Mouse (Mus musculus): ENCODE measurements at regions not wholly inside any gene's neighbourhood (a gene's known extent, or its start where the extent isn't known, plus 50 kb on each side); places are given as distances from the start of the nearest gene placed in this dataset.
"Not testable (repeated sequence)": the region's sequence is repeated elsewhere in the genome, so short reads cannot be mapped to it uniquely, and the experiment has no call there.

- no peak for DNase-seq
Measured at GRCm38 (mm10) chr16:20854696-20855213, 120.4 kb upstream of the Thpo start.

DNA sequence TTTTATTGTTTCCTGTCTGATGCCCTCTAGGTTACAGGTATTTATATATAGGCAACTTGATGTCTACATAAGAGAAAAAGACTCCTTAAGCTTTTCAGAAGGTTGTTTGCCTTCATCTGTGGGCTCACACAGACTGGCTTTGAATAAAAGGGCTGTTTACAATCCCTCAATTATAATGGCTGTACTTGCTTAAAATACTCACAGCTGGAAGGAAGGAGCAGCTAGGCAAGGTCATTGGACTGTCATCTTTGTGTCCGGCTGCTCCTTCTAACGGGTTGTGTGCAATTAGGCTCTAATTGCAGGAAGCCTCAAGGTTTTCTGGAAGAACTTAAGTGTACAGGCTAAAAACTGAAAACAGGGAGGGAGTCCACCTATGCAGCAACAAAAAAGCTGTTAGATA lies 103.8 kb upstream of the Thpo start:
- no peak for DNase-seq

DNA sequence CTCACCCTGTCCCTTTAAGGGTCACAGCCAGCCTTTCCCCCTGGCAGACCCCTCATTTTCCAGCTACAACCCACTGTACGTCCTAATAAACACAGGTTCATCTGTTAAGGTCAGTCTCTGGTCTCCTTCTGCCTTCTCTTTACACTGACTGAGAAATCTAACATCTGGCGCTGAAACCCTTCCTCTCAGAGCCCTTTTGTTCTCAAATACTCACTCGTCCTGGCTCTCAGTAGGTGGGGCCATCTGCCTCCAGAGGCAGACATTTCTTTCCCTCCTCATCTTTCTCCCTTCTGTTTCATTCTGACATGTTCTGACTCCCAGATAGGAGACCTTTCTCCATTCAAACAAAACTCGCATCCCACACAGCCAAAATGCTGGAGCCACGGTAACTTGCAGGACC lies 102.6 kb upstream of the Thpo start:
- DNase-seq: no peak

DNA sequence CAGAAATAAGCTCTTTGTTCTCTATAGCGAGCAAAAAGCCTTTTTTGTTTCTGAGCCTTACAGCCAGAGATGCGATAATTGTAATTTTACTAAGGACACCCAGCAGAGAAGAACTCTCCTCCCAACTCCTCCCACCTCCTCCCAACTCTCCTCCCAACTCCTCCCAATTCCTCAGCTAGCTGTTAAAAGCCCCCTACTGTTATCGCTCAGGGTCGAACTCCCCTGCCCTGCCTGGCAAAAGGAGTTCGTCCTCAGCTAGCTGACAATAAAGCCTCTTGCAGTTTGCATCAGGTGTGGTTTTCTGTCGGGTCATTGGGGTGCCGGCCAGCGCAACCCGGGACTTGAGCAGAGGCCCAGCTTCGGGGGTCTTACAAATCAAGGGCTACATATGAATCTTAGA lies 99.5 kb upstream of the Thpo start:
- DNase-seq: not testable (repeated sequence)

GRCm38 (mm10) chr16:20833301-20833700 lies 99.0 kb upstream of the Thpo start:
- no peak for DNase-seq

DNA sequence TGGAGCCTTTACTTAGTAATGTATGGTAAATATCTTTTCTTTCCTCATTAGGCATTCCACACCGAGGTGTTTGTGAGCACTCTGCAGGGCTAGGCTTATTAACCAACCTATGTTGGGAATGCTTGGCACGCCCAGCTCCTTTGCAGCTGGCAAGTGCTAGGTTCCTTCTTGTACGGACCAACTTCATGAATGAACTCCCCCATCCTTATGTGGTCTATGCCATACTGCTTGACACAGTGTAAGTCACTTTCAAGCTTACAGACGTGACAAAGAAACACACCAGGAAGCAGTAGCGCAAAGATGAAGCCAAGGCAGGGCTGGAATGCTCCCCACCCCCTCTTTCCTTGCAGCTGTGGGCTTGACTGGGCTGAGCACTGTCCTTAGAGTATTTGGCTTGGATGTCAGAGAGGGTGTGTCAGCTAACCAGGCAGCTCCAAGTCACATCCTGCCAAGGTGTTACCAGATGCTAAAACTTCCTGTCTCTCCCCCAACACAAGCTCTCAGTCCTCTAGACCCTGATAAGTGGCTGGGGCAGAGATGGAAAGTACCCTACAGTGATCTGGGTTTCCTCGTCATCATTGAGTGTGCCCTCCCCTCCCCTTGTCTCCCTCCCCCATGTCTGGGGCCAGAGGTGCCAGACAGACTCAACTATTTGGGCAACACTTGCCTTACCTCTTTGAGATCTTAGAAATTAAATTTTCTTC lies 95.6 kb upstream of the Thpo start:
- no peak for DNase-seq

DNA sequence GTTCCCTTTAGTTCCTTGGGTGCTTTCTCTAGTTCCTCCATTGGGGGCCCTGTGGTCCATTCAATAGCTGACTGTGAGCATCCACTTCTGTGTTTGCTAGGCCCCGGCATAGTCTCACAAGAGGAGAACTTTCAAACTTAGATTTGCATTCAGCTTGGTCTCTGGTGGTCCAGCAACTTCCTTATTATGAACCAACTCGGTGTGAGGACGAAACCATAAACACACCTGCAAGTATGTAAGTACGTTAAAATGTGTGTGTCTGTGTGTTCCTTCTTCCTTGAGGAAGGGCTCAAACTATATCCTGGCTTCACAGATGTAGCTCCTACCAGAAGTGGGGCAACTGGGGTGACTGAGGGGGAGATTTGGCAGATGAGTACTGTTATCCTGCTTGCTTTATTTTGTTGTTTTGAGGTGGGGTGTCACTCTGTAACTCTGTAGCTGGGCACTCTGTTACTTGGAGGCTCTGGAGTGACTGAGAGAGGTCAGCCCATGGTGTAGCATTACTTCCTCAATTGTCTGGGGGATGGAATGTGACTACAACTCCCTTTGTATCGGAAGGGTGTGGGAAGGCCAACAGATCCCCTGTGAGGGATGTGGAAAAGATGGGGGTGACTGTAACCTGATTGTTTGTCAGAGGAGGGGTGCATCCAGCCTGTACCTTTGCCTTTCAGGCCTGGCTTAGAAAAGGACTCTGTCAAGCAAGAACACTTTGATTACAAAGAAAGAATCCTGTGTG lies 94.9 kb upstream of the Thpo start:
- DNase-seq: no peak

- no peak for DNase-seq
Measured at GRCm38 (mm10) chr16:20824226-20824625, 89.9 kb upstream of the Thpo start.

GRCm38 (mm10) chr16:20820939-20821338 lies 86.6 kb upstream of the Thpo start:
- DNase-seq: no peak

DNA sequence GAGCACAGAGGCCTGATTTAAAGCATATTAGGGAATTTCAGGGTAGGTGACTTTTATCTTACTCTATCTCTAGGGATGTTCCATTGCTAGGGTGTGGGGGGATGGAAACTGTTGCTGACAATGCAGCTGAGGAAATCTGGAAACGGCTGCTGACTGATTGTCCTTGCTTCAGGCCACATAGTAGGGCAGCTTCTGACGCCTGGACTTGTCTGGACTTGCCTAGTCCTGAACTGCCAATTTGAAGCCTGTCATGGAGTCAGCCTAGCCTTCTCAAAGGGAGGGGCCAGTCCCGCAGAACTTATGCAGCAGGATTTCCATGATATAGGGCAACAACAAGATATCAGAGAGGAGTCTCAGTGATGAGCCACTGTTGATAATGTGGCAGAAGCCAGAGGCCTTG lies 85.3 kb upstream of the Thpo start:
- DNase-seq: no peak

GRCm38 (mm10) chr16:20818711-20819189 lies 84.4 kb upstream of the Thpo start:
- DNase-seq: no peak

GRCm38 (mm10) chr16:20814976-20815375 lies 80.7 kb upstream of the Thpo start:
- DNase-seq: no peak

DNA sequence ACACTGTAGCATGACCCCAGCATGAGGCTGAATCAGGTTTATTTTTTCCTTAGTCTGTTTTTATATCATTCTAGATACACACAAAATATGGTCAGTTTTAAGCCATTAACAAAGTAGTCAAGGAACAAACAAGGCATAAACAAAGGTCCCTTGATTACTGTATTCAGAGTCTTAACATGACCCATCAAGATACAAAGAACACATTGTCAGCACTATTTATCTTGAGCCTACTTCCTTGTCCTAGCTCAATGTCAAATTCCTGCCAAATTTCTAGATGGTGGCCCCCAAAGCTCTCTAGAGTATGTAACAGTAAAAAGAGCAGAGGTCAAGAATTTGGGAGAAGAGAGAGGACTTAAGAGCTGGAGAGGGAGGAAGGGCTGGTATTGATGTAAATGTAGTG lies 79.9 kb upstream of the Thpo start:
- no peak for DNase-seq

- DNase-seq: not testable (repeated sequence)
Measured at GRCm38 (mm10) chr16:20812025-20812424, 77.7 kb upstream of the Thpo start.

- DNase-seq: no peak
Measured at GRCm38 (mm10) chr16:20810322-20810721, 76.0 kb upstream of the Thpo start.

- no peak for DNase-seq
Measured at GRCm38 (mm10) chr16:20808263-20808662, 74.0 kb upstream of the Thpo start.

DNA sequence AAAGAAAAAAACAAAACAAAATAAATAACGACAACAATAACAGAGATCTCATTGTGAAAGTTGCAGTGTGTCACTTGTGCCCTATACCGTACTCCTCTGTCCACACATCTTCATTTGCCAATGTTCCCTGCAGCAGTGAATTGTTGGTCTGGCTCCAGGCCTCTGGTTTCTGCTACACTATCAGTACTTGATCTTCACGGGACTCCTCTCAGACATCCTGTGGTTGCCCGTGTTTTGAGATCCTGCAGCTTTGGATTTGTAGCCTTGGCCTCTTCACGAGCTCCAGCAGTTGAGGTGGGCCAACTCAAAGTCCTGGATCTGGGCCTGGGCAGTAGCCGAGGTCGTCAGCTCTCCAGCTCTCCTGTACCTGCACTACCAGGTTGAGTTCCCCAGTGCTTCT lies 72.4 kb upstream of the Thpo start:
- no peak for DNase-seq

GRCm38 (mm10) chr16:20805793-20806192 lies 71.5 kb upstream of the Thpo start:
- no peak for DNase-seq

DNA sequence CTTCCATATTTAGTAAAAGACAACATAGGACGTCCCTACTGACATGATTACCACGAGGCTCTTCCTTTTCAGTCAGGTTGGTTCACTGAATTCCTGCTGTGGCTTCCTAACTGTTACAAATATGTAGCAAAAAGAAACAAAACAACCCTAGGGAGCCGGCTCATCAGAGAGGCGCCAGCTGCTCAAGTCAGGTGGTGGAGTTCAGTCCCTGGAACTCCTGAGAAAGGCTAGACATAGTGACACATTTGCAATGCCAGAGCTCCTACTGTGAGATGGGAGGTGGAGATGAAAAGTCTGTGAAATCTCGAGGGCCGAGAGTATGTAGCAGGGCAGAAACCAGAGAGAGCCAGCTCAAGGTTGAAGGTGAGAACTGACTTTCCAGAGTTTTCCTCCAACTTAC lies 70.8 kb upstream of the Thpo start:
- no peak for DNase-seq

DNA sequence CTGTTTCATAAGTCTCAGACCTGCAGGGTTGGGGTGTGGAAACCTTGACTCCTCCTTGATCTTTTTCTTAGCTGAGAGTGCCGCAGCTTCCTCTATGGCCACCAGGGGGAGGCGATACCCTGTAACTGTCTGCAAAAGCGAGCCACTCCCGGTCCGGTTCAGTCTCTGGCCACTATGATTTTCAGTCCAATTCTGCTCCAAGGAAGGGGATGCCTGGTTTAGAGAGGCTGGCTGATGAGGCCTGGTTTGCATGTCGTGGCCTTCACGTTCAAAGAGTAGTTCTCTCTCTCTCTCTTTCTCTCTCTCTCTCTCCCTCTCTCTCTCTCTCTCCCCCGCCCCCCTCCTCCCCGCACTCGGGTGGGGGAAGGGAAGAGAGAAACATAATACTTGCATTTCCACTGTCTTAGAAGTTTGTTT lies 70.3 kb upstream of the Thpo start:
- peak; percentile 85 for DNase-seq

GRCm38 (mm10) chr16:20803278-20803930 lies 69.1 kb upstream of the Thpo start:
- DNase-seq: no peak

DNA sequence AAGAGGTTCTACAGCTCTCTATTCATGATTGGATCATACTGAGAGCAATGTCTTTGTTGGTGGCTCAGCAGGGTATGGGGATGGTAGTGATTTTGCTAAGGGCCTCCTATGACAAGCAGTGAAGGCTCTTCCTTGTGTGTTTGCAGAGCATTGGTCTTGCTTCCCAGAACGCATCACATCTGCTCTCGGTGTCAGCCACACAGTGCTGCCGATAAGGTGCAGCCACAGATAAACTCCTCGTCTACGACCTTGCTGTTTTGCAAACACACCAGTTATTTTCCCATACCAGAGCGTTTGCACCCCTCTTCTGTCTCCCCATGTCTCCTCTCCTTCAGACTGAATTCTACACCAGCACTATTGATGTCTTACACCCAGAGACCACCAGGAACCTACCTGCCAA lies 68.4 kb upstream of the Thpo start:
- no peak for DNase-seq

DNA sequence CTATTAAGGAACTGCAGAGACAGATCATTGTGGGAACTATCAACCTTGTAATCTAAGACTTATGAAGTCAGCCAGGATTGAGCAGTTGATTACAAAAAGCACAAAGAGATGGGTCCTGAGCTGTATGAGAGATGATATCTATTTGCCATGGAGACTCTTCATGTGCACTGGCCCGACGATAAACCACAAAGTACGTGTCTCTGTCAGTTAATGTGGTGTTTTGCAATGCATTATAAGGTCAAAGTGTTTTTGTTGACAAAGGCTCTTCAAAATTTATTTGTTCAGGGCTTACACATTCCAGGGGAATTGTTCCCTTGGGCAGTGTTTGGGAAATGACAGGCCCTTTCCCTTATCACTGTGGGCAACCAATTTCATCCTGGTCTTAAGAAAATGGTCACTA lies 65.7 kb upstream of the Thpo start:
- no peak for DNase-seq

Data from adrenal gland, adult 2 months (tissue).